Comparison of ENCODE assay signal across 19 mouse cellular contexts in the genomic region with DNA sequence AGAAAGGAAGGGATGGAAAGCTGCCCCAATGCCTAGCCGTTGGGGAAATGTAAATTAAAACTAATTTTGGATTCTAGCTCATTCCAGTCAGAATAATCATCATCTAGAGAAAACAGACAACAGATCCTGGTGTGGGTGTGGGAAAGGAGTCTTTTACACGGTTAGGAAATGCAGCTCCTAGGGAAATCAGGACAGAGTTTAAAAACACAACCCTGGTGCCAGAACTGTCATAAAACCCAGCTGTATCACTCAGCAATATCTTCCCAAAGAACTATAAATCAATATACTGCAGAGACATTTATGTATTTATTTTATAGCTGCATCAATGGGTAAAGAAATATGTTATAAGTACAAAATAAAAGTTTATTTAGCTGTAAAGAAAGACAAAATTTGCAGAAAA.
"Had no signal": no experiment of that assay in that cellular context is flagged by ENCODE, and none has a peak within 500 bp of the region (broad histone marks: within the 10 kb centered on the region; RNA-seq: fewer than 3 reads in every experiment).

No protein-coding gene starts in this region.

- H3K4me1 ChIP-seq: neural tube, embryonic 12.5 days; neural tube, embryonic 15.5 days had no signal

- H3K9ac ChIP-seq: liver, embryonic 14.5 days; liver, postnatal 0 days; lung, embryonic 14.5 days; neural tube, embryonic 12.5 days; neural tube, embryonic 15.5 days had no signal

- H3K27me3 ChIP-seq: neural tube, embryonic 12.5 days; neural tube, embryonic 15.5 days had no signal

- H3K4me3 ChIP-seq: left cerebral cortex, adult 2 months; neural tube, embryonic 12.5 days; neural tube, embryonic 15.5 days had no signal

- H3K36me3 ChIP-seq: neural tube, embryonic 12.5 days; neural tube, embryonic 15.5 days had no signal

- DNase-seq: kidney, adult 11 months; kidney, adult 8-10 months; kidney, postnatal 36 days; layer of hippocampus, postnatal 36 days; liver, postnatal 0 days; lung, embryonic 14.5 days; lung, postnatal 36 days; midbrain, embryonic 14.5 days; right cerebral cortex, adult 18-20 months; right cerebral cortex, postnatal 14 days; right cerebral cortex, postnatal 4 days; thymus, postnatal 25 days had no signal

- H3K27ac ChIP-seq: left cerebral cortex, adult 2 months; liver, embryonic 14.5 days; neural tube, embryonic 12.5 days; neural tube, embryonic 15.5 days; stomach, postnatal 0 days had no signal

- ATAC-seq: liver, postnatal 0 days; lung, postnatal 0 days had no signal

- H3K4me2 ChIP-seq: lung, embryonic 14.5 days; midbrain, embryonic 11.5 days; neural tube, embryonic 12.5 days; neural tube, embryonic 15.5 days had no signal

- H3K9me3 ChIP-seq: neural tube, embryonic 12.5 days; neural tube, embryonic 15.5 days had no signal
